Mouse (Mus musculus) gastrocnemius, postnatal 25 days (tissue): ENCODE measurements around the gene Zfp422. TPM values are rescaled to one million over a fixed set of nuclear protein-coding genes. Genes with fewer than 3 reads are reported as not detected.

Experiments used
- DNase-seq: peaks from one replicate; pipeline ENCODE4 v3.0.0; 2022
- long read RNA-seq, 2 experiments: library from polyadenylated mRNA; stranded (forward); transcript quantifications; one replicate each; pipeline ENCODE4 v2.0.0; 2021
- total RNA-seq, 2 experiments: library from RNA; stranded (reverse); gene quantifications; 1 replicate in 1 of 2; 2 replicates in 1 of 2; pipeline ENCODE4 v1.2.3; 2021

Zfp422 gene
- 1 to 10 TPM; 7.9 to 8.4 TPM for total RNA-seq
- long read RNA-seq, experiment 1, transcript Zfp422-202 (2 exons, 3,187 nt): major isoform, 12 of 14 reads
- long read RNA-seq, experiment 1, partial matches to known transcripts: 0 of 14 reads
- long read RNA-seq, experiment 1, other reads (novel, unspliced or antisense): 0 of 14 reads
- long read RNA-seq, experiment 2, transcript Zfp422-202 (2 exons, 3,187 nt): major isoform, 11 of 20 reads
- long read RNA-seq, experiment 2, transcript Zfp422-201 (2 exons, 2,375 nt): minor isoform, 8 of 20 reads
- long read RNA-seq, experiment 2, partial matches to known transcripts: 0 of 20 reads
- long read RNA-seq, experiment 2, other reads (novel, unspliced or antisense): 1 of 20 reads

DNA sequence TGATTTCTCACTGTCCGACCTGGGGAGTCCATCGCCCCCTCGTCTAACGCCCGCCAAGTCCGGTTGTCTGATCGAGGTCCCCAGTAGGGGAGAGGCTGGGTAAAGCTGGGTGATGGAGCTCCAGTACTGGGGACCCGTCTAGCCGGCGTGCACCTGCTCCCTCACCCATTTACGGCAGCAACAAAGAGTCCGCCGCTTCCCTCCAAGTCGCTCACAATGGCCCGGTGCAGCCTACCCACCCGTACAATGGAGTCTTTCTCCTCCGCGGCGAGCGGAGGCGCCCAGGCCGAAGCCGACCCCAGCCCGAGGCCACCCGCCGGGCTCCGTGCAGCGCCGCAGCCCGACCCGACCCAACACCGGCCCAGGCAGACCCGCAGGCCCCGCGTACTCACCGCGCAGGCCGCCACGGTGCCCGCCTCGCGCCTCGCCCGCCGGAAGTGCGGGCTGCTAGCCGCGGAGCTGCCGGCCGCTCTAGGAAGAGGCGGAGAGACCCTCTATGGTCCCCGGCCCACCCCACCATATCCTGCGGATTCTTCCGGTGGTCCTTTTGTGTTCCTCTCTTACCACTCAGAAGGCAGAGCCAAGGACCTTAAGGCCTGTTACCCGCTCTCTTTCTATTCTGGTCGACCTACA lies at the start of gene Zfp422:
Zfp422 (minus strand) TSS at position 461 of the 633 bp plus-strand sequence.
- DNase-seq: peak; percentile 55

GRCm38 (mm10) chr6:116677321-116677720 lies 48.5 kb upstream of the Zfp422 start:
- DNase-seq: no peak

GRCm38 (mm10) chr6:116676355-116676913 lies 47.6 kb upstream of the Zfp422 start:
- no peak for DNase-seq

DNA sequence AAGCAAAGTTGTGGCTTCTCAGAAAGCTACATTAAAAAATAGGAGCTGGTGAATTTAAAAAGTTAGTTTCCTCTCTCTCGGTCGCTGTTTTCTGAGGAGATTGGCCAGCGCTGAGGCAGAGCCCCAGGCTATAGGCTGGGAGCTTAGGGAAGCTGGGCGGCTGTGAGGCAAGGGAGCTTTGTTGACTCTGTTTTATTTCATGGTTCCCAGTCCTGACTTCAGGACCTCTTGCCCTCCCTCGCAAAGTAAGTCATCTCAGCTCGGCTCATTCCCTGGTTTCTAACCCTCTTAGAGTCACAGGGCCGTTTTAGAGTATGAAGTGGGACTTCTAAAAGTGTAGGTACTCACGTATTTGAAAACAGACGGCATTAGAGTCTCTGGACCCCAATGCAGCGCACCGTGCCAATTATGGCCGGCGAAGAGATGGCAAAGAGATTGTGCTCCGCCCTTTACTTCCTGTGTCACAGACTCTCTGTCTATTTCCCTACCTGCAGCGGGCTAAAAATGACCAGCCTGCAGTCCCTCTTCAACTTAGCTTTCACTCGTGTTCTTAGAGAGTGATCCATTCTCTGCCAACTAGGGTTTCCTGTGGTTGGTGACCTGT lies 45.6 kb upstream of the Zfp422 start:
- no peak for DNase-seq

DNA sequence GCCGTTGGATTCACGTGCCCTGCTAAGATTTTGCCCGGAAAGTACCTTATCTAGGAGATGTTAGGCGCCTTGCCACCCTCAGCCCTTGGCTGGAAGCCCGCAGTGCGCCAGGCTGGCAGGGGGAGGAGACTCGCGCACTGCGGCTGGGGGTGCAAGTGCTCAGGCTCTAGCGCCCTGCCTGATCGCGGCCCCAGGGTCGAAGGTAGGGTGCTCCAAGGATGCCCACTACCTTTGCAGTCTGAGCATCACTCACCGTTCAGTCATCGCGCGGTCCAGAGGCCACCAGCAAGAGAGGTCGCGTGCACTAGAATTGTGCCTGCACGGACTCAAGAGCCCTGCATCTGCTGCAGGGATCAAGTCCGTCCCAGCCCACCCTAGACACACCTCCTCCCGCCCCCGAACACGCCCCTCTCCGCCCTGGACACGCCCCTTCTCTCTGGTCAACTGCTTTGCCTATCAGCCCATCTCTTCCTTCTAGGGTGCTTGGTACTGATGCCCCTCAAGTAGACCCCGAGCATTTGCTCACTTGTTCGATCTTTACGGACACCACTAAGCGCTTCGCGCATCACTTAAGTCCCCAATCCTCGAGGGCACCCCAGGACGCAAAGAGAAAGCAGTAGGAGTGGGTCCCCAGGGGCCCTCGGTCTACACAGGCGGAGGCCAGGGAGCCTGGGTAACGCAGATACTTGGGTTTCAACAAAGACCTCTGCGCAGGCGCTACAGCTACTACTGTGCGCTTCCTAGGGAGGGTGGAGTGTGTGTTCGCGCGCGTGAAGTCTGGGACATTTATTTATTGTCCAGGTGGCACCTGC lies 44.9 kb upstream of the Zfp422 start, which contains the start of gene Rassf4:
Rassf4 (minus strand) TSS at position 482 of the 812 bp plus-strand sequence.
- DNase-seq: peak; percentile 86

DNA sequence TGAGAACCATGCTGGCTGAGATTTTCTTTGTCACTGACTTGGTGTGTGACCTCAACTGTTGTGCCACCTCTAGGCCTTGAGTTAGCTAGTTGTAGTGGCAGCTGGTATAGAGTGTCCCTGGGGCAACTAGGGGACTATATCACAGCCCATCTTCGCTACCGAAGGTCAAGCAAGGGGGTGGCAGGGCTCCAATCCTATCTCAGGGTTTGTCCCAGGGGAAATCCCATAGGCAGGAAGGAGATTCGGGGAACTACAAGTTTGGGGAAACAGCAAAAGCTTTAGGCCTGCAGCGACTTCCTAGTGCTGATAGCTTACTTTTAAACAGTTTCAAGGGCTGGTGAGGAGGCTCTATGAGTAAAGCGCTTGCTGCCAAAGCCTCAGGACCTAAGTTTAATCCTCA lies 43.5 kb upstream of the Zfp422 start:
- no peak for DNase-seq

GRCm38 (mm10) chr6:116671768-116672167 lies 43.0 kb upstream of the Zfp422 start:
- no peak for DNase-seq

- no peak for DNase-seq
Measured at GRCm38 (mm10) chr6:116671031-116671430, 42.2 kb upstream of the Zfp422 start.

GRCm38 (mm10) chr6:116670144-116670543 lies 41.3 kb upstream of the Zfp422 start:
- no peak for DNase-seq

DNA sequence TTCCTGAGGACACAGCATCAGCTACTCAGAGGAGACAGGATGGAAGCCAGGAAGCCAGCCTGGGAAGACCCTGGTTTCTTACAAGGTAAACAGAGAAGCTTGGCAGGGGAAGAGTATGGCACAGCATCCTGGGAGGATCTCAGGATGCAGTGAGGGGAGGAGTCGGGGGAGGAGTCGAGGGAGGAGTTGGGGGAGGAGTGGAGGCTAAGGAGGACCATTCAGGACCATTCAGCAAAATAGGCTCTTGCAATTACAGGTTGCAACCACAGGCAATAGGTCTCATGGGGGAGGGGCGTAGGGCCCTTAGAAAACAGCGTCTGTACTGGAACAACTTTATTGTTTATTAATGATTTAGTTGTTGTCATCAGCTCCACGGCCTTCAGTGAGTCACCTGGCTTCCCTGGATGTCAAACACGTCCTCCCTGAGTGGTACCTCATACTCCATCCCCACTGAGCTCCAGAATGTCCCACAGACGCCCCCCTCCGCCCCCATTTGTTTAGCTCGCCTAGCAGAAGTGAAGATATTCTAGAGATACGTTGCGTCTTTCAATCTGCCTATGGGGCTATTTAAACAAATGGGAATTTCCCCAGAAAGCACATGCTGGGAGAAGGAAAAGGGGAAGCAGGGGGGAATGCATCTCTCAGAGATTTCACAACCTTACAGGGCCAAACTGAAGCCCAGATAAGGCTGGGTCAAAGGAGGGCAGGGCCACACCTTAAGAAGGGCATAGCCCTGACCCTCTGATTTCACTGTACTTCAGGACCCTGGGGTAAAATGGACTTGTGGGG lies 40.1 kb upstream of the Zfp422 start:
- no peak for DNase-seq

DNA sequence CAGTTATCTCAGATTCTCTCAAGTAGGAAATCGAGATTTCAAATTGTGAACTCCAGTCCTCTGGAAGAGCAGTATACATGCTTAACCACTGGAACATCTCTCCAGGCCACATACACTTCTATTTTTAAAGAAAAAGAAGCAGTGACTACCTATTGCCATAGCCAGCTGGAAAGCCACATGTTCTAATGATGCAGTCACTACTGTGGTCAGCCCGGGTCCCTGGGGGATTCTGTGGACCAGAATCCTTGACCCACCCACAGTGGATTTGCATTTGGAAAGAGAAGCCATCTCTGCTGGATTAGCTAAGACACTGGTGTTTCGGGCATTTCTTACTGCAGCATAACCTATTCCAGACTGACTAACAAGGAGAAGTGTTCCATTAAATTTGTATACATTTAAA lies 38.6 kb upstream of the Zfp422 start:
- DNase-seq: no peak

DNA sequence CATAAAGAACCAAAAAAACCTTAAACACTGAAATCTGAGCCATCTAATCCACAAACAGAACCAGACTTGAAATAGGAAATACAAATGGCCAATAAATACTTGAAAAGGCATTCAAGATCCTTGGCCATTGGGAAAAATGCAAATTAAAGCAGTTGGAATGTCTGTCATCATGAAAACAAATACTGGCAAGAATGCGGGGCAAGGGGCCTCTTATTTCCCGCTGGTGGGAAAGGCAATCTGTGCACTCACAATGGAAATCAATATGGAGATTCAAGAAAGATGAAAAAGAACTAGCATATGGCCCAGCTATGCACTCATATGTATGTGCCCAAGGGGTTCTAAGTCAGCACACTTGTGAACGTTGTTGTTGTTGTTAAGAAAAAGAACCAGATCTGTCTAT lies 38.1 kb upstream of the Zfp422 start:
- no peak for DNase-seq

DNA sequence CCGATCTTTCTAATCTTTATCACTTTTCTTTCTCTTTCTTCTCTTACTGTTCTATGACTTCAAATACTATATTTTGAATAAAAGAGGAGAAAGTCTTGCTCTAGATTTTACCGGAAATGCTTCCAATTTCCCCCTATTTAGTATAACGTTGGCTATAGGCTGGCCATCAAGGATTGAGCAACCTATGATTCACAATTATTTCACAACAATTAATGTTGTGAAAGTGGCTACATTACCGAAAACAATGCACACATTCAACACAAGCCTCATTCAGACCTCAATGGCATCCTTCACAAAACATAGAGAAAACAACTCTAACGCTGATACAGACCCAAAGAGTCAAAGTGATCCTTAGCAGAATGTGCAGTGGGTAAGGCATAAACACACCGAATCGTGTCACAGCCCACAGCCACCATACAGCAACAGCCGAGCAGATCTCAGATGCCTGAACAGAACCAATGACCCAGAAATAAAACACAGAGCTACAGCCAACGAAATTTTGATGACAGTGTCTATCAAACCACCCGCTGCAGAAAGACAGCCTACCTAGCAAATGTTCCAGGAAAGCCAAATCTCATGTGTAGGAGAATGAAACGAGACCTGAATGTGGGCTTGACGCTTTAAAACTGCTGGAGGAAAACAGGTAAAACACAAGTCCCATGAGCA lies 37.4 kb upstream of the Zfp422 start:
- no peak for DNase-seq

GRCm38 (mm10) chr6:116664830-116665229 lies 36.0 kb upstream of the Zfp422 start:
- no peak for DNase-seq

GRCm38 (mm10) chr6:116664031-116664430 lies 35.2 kb upstream of the Zfp422 start:
- DNase-seq: no peak

DNA sequence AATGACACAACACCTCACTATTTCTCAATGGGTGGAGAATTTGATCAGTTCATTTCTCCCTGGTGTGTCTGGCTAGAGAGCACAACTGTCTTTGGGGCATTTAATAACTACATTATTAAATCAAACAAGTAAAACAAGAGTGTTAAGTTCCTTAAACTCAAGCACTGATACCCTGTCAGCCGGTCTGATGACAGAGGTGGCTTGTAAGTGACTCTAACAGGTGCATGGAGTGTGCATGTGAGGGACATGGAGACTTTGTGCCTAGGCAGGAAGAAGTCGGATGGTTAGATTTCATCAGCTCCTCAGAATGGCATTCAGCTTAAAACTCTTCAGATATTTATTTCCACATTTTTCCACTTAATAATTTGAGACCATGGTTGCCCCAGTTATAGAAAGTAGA lies 34.6 kb upstream of the Zfp422 start:
- no peak for DNase-seq

DNA sequence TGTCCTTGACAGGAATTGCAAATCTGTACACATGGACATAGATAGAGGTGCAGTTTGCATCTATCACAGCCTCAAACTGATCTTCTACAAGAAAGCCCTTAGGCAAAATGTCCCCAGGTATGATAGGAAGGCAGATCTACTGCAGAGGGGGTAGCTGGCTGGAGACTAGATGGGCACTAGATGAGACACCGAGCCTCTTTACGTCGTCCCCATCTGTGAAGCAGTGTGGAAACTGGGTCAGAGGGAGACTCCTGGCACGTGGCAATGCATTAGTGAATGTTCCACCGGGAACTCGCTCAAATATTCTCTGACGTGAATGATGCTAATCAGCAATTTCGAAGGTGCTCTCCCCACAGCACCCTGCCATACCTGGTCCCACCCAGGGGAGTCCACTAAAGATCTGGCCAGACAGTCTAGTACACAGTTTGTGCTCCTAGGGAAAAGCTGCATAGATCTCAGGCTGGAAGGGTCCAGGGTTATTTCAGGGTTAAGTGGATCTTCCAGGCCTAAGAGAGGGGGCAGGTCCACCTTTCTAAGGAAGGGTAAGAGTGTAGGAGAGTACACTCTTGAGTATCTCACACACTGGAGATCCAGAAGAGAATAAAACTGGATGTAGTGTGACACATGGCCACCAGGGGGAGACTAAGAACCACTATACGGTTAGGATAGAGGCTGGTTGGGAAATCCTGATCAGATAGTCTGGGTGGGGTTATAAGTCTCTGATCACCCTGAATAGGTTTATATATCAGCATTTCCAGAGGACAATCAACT lies 25.1 kb upstream of the Zfp422 start:
- no peak for DNase-seq

DNA sequence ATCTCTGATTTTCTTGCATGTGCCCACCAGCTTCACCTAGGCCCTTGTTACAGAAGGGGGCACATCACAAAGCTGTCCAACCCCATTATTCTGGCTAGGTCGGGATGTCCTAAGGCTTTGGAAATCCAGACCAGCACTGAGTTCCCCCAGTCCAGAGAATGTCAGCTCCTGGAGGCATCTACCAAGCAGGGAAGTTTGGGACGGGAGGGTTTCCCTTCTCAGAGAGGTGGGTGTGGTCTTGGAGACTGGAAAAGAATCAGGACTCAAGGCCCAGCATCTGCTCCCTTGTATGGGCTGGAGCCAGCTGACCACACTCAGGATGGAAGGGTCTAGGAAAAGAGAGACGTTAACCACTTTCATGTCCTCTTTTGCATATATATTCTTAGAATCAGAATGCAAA lies 24.4 kb upstream of the Zfp422 start:
- DNase-seq: no peak

DNA sequence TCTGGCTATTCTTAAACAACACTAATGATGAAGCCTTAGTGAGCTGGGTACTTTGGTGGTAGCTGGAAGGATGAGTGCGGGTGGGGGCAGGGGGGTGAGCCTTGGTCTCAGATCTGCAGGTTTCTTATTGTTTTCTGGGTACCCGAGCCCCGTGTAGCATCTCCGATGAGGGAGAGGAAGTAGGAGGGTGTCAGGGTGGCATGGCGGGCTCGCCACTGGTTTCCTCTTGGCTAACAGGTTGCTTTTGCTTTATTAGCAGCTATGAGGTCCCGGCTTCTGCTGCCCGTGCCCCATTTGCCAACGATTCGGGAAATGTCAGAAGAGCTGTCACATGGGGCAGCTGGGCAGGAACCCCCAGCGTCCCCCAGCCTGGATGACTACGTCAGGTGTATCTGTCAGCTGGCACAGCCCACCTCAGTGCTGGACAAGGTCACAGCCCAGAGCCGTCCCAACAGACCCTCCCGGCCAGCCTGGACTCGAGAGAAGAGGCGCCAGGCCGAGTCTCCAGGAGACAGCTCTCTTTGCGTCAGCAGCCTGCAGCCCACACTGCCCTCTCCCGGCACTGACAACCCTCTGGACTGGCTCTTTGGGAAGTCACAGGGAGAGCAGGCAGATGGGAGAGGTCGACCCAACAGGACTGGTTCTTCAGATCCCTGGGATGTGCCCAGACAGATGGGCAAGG lies 22.8 kb upstream of the Zfp422 start:
- DNase-seq: peak; percentile 38
